Mouse (Mus musculus) heart, postnatal 0 days (tissue): Measurements from ENCODE around the gene Bckdhb.

Source experiments
- CTCF ChIP-seq: IDR thresholded peaks from 2 replicates; pipeline ENCODE4 v1.5.1; 2016; ENCODE audit warnings: antibody characterized with exemption, control low read depth, low read depth
- EP300 ChIP-seq: IDR thresholded peaks from 2 replicates; pipeline ENCODE4 v1.6.1; 2016; ENCODE audit warnings: antibody characterized with exemption, low read depth

GRCm38 (mm10) chr9:84109777-84110478 lies 185.0 kb downstream of the Bckdhb start:
- TF ChIP-seq CTCF (no peak), EP300 (no peak)
